Mouse (Mus musculus): ENCODE results near the gene Rab11a. TPM values are rescaled to one million over a fixed set of nuclear protein-coding genes. Genes with fewer than 3 reads are reported as not detected.

Rab11a gene
- polyA plus RNA-seq, 1 experiment from 2014 or later, result 252 TPM

GRCm38 (mm10) chr9:64703420-64703965, 34.1 kb downstream of the Rab11a start:
- no peaks in the 10 kb centered on the region for H3K4me1 ChIP-seq (ENCODE audit: control insufficient read depth, insufficient read depth, low read length)
- no peak overlapping the region for H3K4me2 ChIP-seq (ENCODE audit: low read depth, severe bottlenecking)
- H3K27me3 ChIP-seq (ENCODE audit: control insufficient read depth, insufficient read depth, low read length), result no peaks in the 10 kb centered on the region
- ATAC-seq (ENCODE audit: insufficient number of reproducible peaks, low FRiP score, low TSS enrichment, low read depth), result no peak
- H3K27ac ChIP-seq (replicated peaks; ENCODE audit: low read depth, low read length), result no peak overlapping the region
- DNase-seq (ENCODE audit: low spot score), result no peak
- H3K36me3 ChIP-seq (ENCODE audit: control insufficient read depth, insufficient read depth, low read length), result no peaks in the 10 kb centered on the region; the same call in 1 of the 2 replicates
- H3K9me3 ChIP-seq (ENCODE audit: control insufficient read depth, low read length), result no peaks in the 10 kb centered on the region
- H3K4me3 ChIP-seq (ENCODE audit: low read depth, low read length), result no peak overlapping the region
- H3K9ac ChIP-seq (ENCODE audit: low read length), result no peak overlapping the region

DNA sequence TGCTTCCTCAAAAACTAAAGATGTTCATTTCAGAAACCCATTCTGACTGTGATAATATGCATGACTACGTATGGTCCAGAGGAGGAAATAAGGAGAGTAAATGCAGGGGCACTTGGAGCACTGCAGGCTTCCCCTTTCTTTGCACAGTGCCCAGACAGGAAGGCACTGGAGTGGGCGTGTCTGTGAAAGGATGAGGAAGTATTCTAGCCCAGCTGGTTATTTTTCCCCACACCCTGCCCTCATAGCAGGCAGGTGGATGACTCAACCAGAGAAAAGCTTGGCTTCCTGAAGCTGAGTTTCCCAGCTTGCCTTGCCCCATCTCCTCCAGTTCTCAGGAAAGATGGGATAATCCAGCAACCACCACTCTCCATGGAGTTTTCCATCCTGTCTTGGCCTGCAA, 34.6 kb downstream of the Rab11a start:
- Histone ChIP-seq H3K36me3 (ENCODE audit: control insufficient read depth, insufficient read depth, low read length) (no peaks in the 10 kb centered on the region; the same call in 1 of the 2 replicates), H3K27me3 (ENCODE audit: control insufficient read depth, insufficient read depth, low read length) (no peaks in the 10 kb centered on the region), H3K4me1 (ENCODE audit: control insufficient read depth, insufficient read depth, low read length) (no peaks in the 10 kb centered on the region), H3K27ac (replicated peaks; ENCODE audit: low read depth, low read length) (no peak overlapping the region), H3K9me3 (ENCODE audit: control insufficient read depth, low read length) (no peaks in the 10 kb centered on the region), H3K4me3 (ENCODE audit: low read depth, low read length) (no peak overlapping the region), H3K4me2 (ENCODE audit: low read depth, severe bottlenecking) (no peak overlapping the region), H3K9ac (ENCODE audit: low read length) (no peak overlapping the region)
- ATAC-seq (ENCODE audit: insufficient number of reproducible peaks, low FRiP score, low TSS enrichment, low read depth), result no peak
- 81% methylated on average over 2 of the region's 2 CpGs for WGBS
- DNase-seq (ENCODE audit: low spot score), result no peak

GRCm38 (mm10) chr9:64702391-64702790, 35.2 kb downstream of the Rab11a start:
- DNase-seq (ENCODE audit: low spot score), result no peak

DNA sequence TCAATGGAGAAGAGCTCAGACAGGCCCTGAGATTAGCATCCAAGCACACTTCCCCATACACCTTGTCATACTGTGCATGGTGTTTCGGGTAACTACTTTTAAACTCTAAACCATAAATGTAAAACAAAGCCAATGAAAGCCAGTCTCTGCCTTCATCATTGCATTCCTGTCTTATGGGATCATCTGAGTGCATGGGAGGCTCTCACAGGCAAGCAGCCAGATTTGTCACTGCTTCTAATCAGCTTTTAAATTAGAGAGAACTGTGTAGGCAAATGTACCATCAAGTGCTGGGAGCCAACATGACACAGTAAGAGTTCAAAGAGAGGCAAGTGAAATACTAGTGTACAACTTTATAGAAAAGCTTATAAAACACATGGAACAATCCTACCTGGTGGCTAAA, 35.9 kb downstream of the Rab11a start:
- Histone ChIP-seq H3K4me1 (ENCODE audit: control insufficient read depth, insufficient read depth, low read length) (no peaks in the 10 kb centered on the region), H3K36me3 (ENCODE audit: control insufficient read depth, insufficient read depth, low read length) (no peaks in the 10 kb centered on the region; the same call in 1 of the 2 replicates), H3K9ac (ENCODE audit: low read length) (no peak overlapping the region), H3K9me3 (ENCODE audit: control insufficient read depth, low read length) (no peaks in the 10 kb centered on the region), H3K27me3 (ENCODE audit: control insufficient read depth, insufficient read depth, low read length) (no peaks in the 10 kb centered on the region), H3K27ac (replicated peaks; ENCODE audit: low read depth, low read length) (no peak overlapping the region), H3K4me3 (ENCODE audit: low read depth, low read length) (no peak overlapping the region), H3K4me2 (ENCODE audit: low read depth, severe bottlenecking) (no peak overlapping the region)
- no peak for DNase-seq (ENCODE audit: low spot score)
- WGBS, result 81% methylated on average over 1 of the region's 1 CpGs
- ATAC-seq (ENCODE audit: insufficient number of reproducible peaks, low FRiP score, low TSS enrichment, low read depth), result no peak

More at GRCm38 (mm10) chr9:64702391-64702790, 35.2 kb downstream of the Rab11a start:
- H3K9ac ChIP-seq (ENCODE audit: low read length), result no peak overlapping the region
- H3K4me1 ChIP-seq (ENCODE audit: control insufficient read depth, insufficient read depth, low read length), result no peaks in the 10 kb centered on the region
- no peaks in the 10 kb centered on the region for H3K27me3 ChIP-seq (ENCODE audit: control insufficient read depth, insufficient read depth, low read length)
- ATAC-seq (ENCODE audit: insufficient number of reproducible peaks, low FRiP score, low TSS enrichment, low read depth), result no peak
- H3K36me3 ChIP-seq (ENCODE audit: control insufficient read depth, insufficient read depth, low read length), result no peaks in the 10 kb centered on the region; the same call in 1 of the 2 replicates
- no peak overlapping the region for H3K4me3 ChIP-seq (ENCODE audit: low read depth, low read length)
- no peak overlapping the region for H3K27ac ChIP-seq (replicated peaks; ENCODE audit: low read depth, low read length)
- no peak overlapping the region for H3K4me2 ChIP-seq (ENCODE audit: low read depth, severe bottlenecking)
- H3K9me3 ChIP-seq (ENCODE audit: control insufficient read depth, low read length), result no peaks in the 10 kb centered on the region

DNA sequence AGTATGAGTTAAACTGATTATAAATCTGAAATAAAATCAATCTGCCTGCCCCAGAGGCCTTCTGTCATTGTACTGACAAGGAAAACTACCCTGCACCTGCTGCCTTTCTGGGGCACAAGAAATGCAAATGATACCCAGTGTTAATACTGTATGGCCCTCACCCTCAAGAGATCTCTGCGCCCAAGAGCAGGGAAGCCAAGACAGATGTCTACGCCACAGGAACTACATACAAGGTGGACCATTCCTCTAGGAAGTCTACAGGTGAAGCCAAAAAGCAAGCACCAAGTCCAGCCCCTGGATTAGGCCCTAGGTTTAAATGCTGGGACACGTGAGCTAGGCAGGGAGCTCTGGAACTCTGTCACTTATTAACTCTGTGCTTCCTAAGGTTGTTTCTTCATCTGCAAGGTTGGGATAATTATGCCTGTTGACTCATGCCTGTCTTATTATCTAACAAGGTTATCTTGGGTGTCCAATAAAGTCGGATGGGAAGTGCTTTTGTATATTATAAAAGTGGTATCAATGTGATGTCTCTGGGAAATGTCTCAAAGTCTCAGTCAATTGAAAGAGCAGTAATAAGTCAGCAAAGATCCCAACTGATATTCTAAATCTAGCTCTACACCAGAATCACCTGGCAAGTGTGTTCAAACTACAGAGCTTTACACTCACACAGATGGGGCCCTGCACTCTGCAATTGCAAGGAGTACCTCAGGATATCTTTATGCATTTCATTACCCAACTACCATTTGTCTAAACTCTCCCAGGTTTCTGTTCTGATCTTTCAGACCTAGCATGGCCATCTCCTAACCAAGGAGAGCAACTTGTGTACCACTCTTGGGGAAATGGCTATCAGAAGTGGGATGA, 36.9 kb downstream of the Rab11a start:
- Histone ChIP-seq H3K9me3 (ENCODE audit: control insufficient read depth, low read length) (no peaks in the 10 kb centered on the region), H3K4me1 (ENCODE audit: control insufficient read depth, insufficient read depth, low read length) (no peaks in the 10 kb centered on the region), H3K4me3 (ENCODE audit: low read depth, low read length) (no peak overlapping the region), H3K36me3 (ENCODE audit: control insufficient read depth, insufficient read depth, low read length) (no peaks in the 10 kb centered on the region; the same call in 1 of the 2 replicates), H3K4me2 (ENCODE audit: low read depth, severe bottlenecking) (no peak overlapping the region), H3K27ac (replicated peaks; ENCODE audit: low read depth, low read length) (no peak overlapping the region), H3K27me3 (ENCODE audit: control insufficient read depth, insufficient read depth, low read length) (no peaks in the 10 kb centered on the region), H3K9ac (ENCODE audit: low read length) (no peak overlapping the region)
- 89% methylated on average over 4 of the region's 4 CpGs for WGBS
- no peak for ATAC-seq (ENCODE audit: insufficient number of reproducible peaks, low FRiP score, low TSS enrichment, low read depth)
- no peak for DNase-seq (ENCODE audit: low spot score)

- ATAC-seq (ENCODE audit: insufficient number of reproducible peaks, low FRiP score, low TSS enrichment, low read depth) (no peak), DNase-seq (ENCODE audit: low spot score) (no peak)
- Histone ChIP-seq H3K4me2 (ENCODE audit: low read depth, severe bottlenecking) (no peak overlapping the region), H3K27me3 (ENCODE audit: control insufficient read depth, insufficient read depth, low read length) (no peaks in the 10 kb centered on the region), H3K4me1 (ENCODE audit: control insufficient read depth, insufficient read depth, low read length) (no peaks in the 10 kb centered on the region), H3K9ac (ENCODE audit: low read length) (no peak overlapping the region), H3K9me3 (ENCODE audit: control insufficient read depth, low read length) (no peaks in the 10 kb centered on the region), H3K27ac (replicated peaks; ENCODE audit: low read depth, low read length) (no peak overlapping the region), H3K36me3 (ENCODE audit: control insufficient read depth, insufficient read depth, low read length) (no peaks in the 10 kb centered on the region; the same call in 1 of the 2 replicates), H3K4me3 (ENCODE audit: low read depth, low read length) (no peak overlapping the region)
- 100% methylated on average over 1 of the region's 1 CpGs for WGBS
These were observed 39.0 kb downstream of the Rab11a start for GRCm38 (mm10) chr9:64698586-64698985.

DNA sequence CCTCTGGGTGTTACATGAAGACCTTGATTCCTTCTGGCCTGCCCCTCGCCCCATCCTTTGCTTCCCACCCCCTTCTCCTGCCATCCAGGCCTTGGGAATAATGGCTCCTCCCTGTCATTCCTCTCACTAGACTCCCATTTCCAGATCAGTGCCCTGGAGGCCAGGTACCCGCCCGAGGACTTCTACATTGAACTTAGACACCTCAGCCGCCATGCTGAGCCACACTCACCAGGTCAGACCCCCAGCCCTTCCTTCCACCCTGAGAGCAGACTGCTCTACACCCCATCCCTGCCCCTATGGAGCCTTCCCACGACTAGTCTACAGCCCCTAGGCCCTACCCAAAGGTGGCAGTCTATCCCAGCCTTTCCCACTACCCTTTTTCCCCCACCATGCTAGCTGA, 39.9 kb downstream of the Rab11a start:
- H3K9ac ChIP-seq (ENCODE audit: low read length), result no peak overlapping the region
- no peaks in the 10 kb centered on the region for H3K4me1 ChIP-seq (ENCODE audit: control insufficient read depth, insufficient read depth, low read length)
- H3K4me2 ChIP-seq (ENCODE audit: low read depth, severe bottlenecking), result no peak overlapping the region
- H3K9me3 ChIP-seq (ENCODE audit: control insufficient read depth, low read length), result no peaks in the 10 kb centered on the region
- WGBS, result 79% methylated on average over 5 of the region's 5 CpGs
- DNase-seq (ENCODE audit: low spot score) (no peak), ATAC-seq (ENCODE audit: insufficient number of reproducible peaks, low FRiP score, low TSS enrichment, low read depth) (no peak)
- H3K27ac ChIP-seq (replicated peaks; ENCODE audit: low read depth, low read length), result no peak overlapping the region
- no peak overlapping the region for H3K4me3 ChIP-seq (ENCODE audit: low read depth, low read length)
- H3K27me3 ChIP-seq (ENCODE audit: control insufficient read depth, insufficient read depth, low read length), result no peaks in the 10 kb centered on the region
- no peaks in the 10 kb centered on the region; the same call in 1 of the 2 replicates for H3K36me3 ChIP-seq (ENCODE audit: control insufficient read depth, insufficient read depth, low read length)

DNA sequence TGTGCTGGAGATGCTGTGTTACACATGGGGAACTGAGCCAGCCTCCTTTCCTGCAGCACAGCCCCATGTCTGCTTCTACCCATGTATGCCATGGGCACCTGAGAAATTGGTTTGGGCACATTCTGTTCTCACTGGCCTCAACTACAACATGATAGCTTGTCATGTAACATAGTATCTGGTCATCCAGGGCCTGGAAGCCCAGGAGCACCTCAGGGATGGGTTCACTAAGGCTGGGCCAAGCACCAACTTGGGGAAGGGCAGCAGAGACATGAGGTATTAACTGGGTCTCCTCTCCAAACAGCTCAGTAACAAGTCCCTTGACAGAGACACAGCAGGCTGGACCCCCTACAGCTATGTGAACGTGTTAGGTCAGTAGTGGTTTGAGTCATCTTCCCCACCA, 40.6 kb downstream of the Rab11a start:
- H3K9ac ChIP-seq (ENCODE audit: low read length), result no peak overlapping the region
- H3K4me1 ChIP-seq (ENCODE audit: control insufficient read depth, insufficient read depth, low read length), result no peaks in the 10 kb centered on the region

More for the DNA sequence above, 40.6 kb downstream of the Rab11a start:
- H3K27ac ChIP-seq (replicated peaks; ENCODE audit: low read depth, low read length), result no peak overlapping the region
- 73% methylated on average over 1 of the region's 1 CpGs for WGBS
- DNase-seq (ENCODE audit: low spot score) (no peak), ATAC-seq (ENCODE audit: insufficient number of reproducible peaks, low FRiP score, low TSS enrichment, low read depth) (no peak)
- no peak overlapping the region for H3K4me3 ChIP-seq (ENCODE audit: low read depth, low read length)
- H3K9me3 ChIP-seq (ENCODE audit: control insufficient read depth, low read length), result no peaks in the 10 kb centered on the region
- no peak overlapping the region for H3K4me2 ChIP-seq (ENCODE audit: low read depth, severe bottlenecking)
- no peaks in the 10 kb centered on the region for H3K27me3 ChIP-seq (ENCODE audit: control insufficient read depth, insufficient read depth, low read length)
- no peaks in the 10 kb centered on the region; the same call in 1 of the 2 replicates for H3K36me3 ChIP-seq (ENCODE audit: control insufficient read depth, insufficient read depth, low read length)

Data from limb, embryonic 11.5 days (tissue).